8 mouse cellular contexts compared by ENCODE assay signal in genomic region chr11:109030486-109030885, GRCm38 (mm10).
DNase-seq lines count a peak whose midpoint lies in the region; ATAC-seq and TF ChIP-seq lines count a peak whose summit lies in the region.

No protein-coding gene starts in this region.

- no peak overlapping the region for H3K27ac ChIP-seq in hindbrain, embryonic 14.5 days
- H3K27ac ChIP-seq in hindbrain, embryonic 12.5 days = no peak overlapping the region
- no peak overlapping the region for H3K27ac ChIP-seq in ES-Bruce4 (ENCODE audit: insufficient read depth, low read length)
- no peak overlapping the region for H3K27ac ChIP-seq in forebrain, embryonic 15.5 days (replicated peaks)

- H3K9me3 ChIP-seq in hindbrain, embryonic 14.5 days (ENCODE audit: control insufficient read depth, low read length) = no peaks in the 10 kb centered on the region
- H3K9me3 ChIP-seq in hindbrain, embryonic 12.5 days (replicated peaks) = no peaks in the 10 kb centered on the region
- no peaks in the 10 kb centered on the region for H3K9me3 ChIP-seq in ES-Bruce4 (replicated peaks; ENCODE audit: control insufficient read depth, insufficient read depth, low read length, poor library complexity, severe bottlenecking)
- H3K9me3 ChIP-seq in forebrain, embryonic 15.5 days = no peaks in the 10 kb centered on the region

- 23% methylated on average over 3 of the region's 3 CpGs for WGBS in hindbrain, embryonic 14.5 days
- WGBS in hindbrain, embryonic 12.5 days = 34% methylated on average over 3 of the region's 3 CpGs
- WGBS in forebrain, embryonic 15.5 days = 16% methylated on average over 3 of the region's 3 CpGs

- no peak for TF ChIP-seq EP300 in ES-Bruce4 (IDR thresholded peaks at IDR 0.05; ENCODE audit: insufficient read depth, low read depth, low read length)

- no peaks in the 10 kb centered on the region for H3K4me1 ChIP-seq in hindbrain, embryonic 14.5 days (replicated peaks; ENCODE audit: control insufficient read depth, insufficient read depth, low read length)
- H3K4me1 ChIP-seq in hindbrain, embryonic 12.5 days = peaks cover 10% of the 10 kb centered on the region
- H3K4me1 ChIP-seq in ES-Bruce4 (ENCODE audit: control insufficient read depth, insufficient read depth, low read length) = no peaks in the 10 kb centered on the region
- peaks cover 12% of the 10 kb centered on the region for H3K4me1 ChIP-seq in forebrain, embryonic 15.5 days

- no peak overlapping the region for H3K4me2 ChIP-seq in hindbrain, embryonic 14.5 days (replicated peaks)
- H3K4me2 ChIP-seq in hindbrain, embryonic 12.5 days (replicated peaks) = no peak overlapping the region
- H3K4me2 ChIP-seq in forebrain, embryonic 15.5 days (replicated peaks) = no peak overlapping the region

- H3K27me3 ChIP-seq in hindbrain, embryonic 14.5 days (ENCODE audit: control insufficient read depth, insufficient read depth, low read length) = no peaks in the 10 kb centered on the region
- H3K27me3 ChIP-seq in hindbrain, embryonic 12.5 days = no peaks in the 10 kb centered on the region
- H3K27me3 ChIP-seq in ES-Bruce4 (ENCODE audit: control insufficient read depth, insufficient read depth, low read length, poor library complexity, severe bottlenecking) = no peaks in the 10 kb centered on the region
- no peaks in the 10 kb centered on the region for H3K27me3 ChIP-seq in forebrain, embryonic 15.5 days

- no peak for TF ChIP-seq POLR2A in ES-Bruce4 (IDR thresholded peaks at IDR 0.05; ENCODE audit: insufficient read depth, low read length)

- no peak for ATAC-seq in hindbrain, embryonic 14.5 days (ENCODE audit: low FRiP score)
- no peak for ATAC-seq in hindbrain, embryonic 12.5 days (ENCODE audit: low FRiP score)
- 0 out of 2 replicates have a peak, but pooled peaks have one; percentile 48 for ATAC-seq in forebrain, embryonic 15.5 days (replicated peaks)

- H3K36me3 ChIP-seq in hindbrain, embryonic 14.5 days (replicated peaks; ENCODE audit: control insufficient read depth, insufficient read depth) = no peaks in the 10 kb centered on the region
- H3K36me3 ChIP-seq in hindbrain, embryonic 12.5 days = no peaks in the 10 kb centered on the region
- no peaks in the 10 kb centered on the region for H3K36me3 ChIP-seq in ES-Bruce4 (ENCODE audit: control insufficient read depth, insufficient read depth, low read length, poor library complexity, severe bottlenecking)
- no peaks in the 10 kb centered on the region for H3K36me3 ChIP-seq in forebrain, embryonic 15.5 days

- peak; percentile 44 for TF ChIP-seq CTCF in ES-Bruce4 (IDR thresholded peaks at IDR 0.05; ENCODE audit: low read depth, low read length)

- DNase-seq in hindbrain, embryonic 14.5 days (ENCODE audit: low spot score) = peak; percentile 67
- DNase-seq in brain, adult 2 months (ENCODE audit: low read depth, low spot score) = peak; percentile 76
- peak; percentile 39 to 61 for DNase-seq in left cerebral cortex, adult 18-20 months (ENCODE audit: low spot score in 2 of 2)
- DNase-seq in retina, postnatal 1 day = peak; percentile 53
- DNase-seq in ovary, postnatal 10 days (ENCODE audit: low spot score) = no peak

- no peak overlapping the region for H3K9ac ChIP-seq in hindbrain, embryonic 14.5 days
- no peak overlapping the region for H3K9ac ChIP-seq in hindbrain, embryonic 12.5 days
- H3K9ac ChIP-seq in ES-Bruce4 (ENCODE audit: low read depth, poor library complexity, severe bottlenecking) = no peak overlapping the region
- H3K9ac ChIP-seq in forebrain, embryonic 15.5 days (replicated peaks) = no peak overlapping the region

- H3K4me3 ChIP-seq in hindbrain, embryonic 14.5 days (replicated peaks; ENCODE audit: low read length) = no peak overlapping the region
- no peak overlapping the region for H3K4me3 ChIP-seq in hindbrain, embryonic 12.5 days
- no peak overlapping the region for H3K4me3 ChIP-seq in ES-Bruce4 (ENCODE audit: low read depth, low read length)
- H3K4me3 ChIP-seq in forebrain, embryonic 15.5 days = no peak overlapping the region
